Mouse (Mus musculus) testis, adult 2 months (tissue): ENCODE measurements around the gene Pou2f2. TPM values are rescaled to one million over a fixed set of nuclear protein-coding genes. Genes with fewer than 3 reads are reported as not detected.

Experiments used
- H3K27ac ChIP-seq: fragments of 200-500 bp; 2 replicates; pipeline ENCODE4 v1.5.1; 2012; ENCODE audit warnings: low read depth, low read length; ENCODE audit not compliant: control insufficient read depth, insufficient read depth
- H3K27me3 ChIP-seq: fragments of 200-500 bp; 2 replicates; pipeline ENCODE4 v1.6.1; 2012; ENCODE audit warnings: mild to moderate bottlenecking, low read length, moderate library complexity; ENCODE audit not compliant: control insufficient read depth, insufficient read depth
- H3K36me3 ChIP-seq: fragments of 200-500 bp; 2 replicates; pipeline ENCODE4 v1.6.1; 2012; ENCODE audit warnings: mild to moderate bottlenecking, low read length; ENCODE audit not compliant: control insufficient read depth, insufficient read depth
- H3K4me1 ChIP-seq: fragments of 200-500 bp; 2 replicates; pipeline ENCODE4 v1.6.1; 2012; ENCODE audit warnings: low read length; ENCODE audit not compliant: control insufficient read depth, insufficient read depth
- H3K4me3 ChIP-seq: fragments of 200-500 bp; 2 replicates; pipeline ENCODE4 v1.5.1; 2012; ENCODE audit warnings: low read depth, mild to moderate bottlenecking, low read length, moderate library complexity, mixed read lengths; ENCODE audit not compliant: control insufficient read depth
- CTCF ChIP-seq: fragments of 200-500 bp; IDR thresholded peaks from 2 replicates; pipeline ENCODE4 v1.5.1; 2012; ENCODE audit warnings: low read depth, mild to moderate bottlenecking, inconsistent platforms, low read length, moderate library complexity; ENCODE audit not compliant: control insufficient read depth, insufficient read depth, insufficient replicate concordance
- POLR2A ChIP-seq: fragments of 200-500 bp; IDR thresholded peaks from 2 replicates; pipeline ENCODE4 v1.6.1; 2012; ENCODE audit warnings: low read depth, mild to moderate bottlenecking, inconsistent platforms, low read length, moderate library complexity; ENCODE audit not compliant: control insufficient read depth
- polyA plus RNA-seq: library from polyadenylated mRNA; depleted of rRNA; stranded (reverse); fragments of >200 nt; gene quantifications from 2 replicates; pipeline ENCODE4 v1.2.3, GENCODE M21; 2012

Pou2f2 gene
- polyA plus RNA-seq, 1 experiment: 8.3 TPM

GRCm38 (mm10) chr7:25127971-25128370, 51.6 kb downstream of the Pou2f2 start:
- Histone ChIP-seq H3K27me3 (no peaks in the 10 kb centered on the region), H3K27ac (no peak overlapping the region), H3K4me1 (peaks cover 9% of the 10 kb centered on the region), H3K36me3 (no peaks in the 10 kb centered on the region), H3K4me3 (no peak overlapping the region)
- no peak for TF ChIP-seq POLR2A
- no peak for TF ChIP-seq CTCF

DNA sequence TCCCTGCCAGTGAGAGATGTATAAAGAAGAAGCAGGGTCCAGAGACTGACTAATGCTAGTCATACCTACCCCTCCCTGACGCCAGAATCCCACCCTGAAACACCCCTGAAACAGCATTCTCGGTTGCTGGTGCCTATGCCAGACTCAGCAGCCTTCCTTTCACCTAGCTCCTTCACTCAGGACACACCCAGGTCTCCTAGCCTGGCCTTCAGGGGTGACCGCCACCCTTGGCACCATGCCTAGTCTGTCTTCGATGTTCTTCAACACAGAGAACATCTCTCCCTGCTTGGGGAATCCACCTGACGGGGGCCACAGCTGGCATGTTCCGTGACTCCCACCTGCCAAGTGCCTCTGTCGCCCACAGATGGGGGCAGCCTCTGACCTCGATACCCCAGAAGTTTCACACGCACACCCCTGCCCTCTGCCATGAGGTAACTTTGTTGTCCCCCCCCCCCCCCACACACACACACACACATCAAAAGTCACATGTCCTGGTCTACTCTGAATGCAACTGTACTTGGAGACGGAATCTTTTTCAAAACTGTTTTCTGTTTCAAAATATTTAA, 53.7 kb downstream of the Pou2f2 start:
- TF ChIP-seq POLR2A (no peak), CTCF (no peak)
- Histone ChIP-seq H3K4me3 (no peak overlapping the region), H3K4me1 (no peaks in the 10 kb centered on the region), H3K27me3 (no peaks in the 10 kb centered on the region), H3K36me3 (no peaks in the 10 kb centered on the region), H3K27ac (no peak overlapping the region)

DNA sequence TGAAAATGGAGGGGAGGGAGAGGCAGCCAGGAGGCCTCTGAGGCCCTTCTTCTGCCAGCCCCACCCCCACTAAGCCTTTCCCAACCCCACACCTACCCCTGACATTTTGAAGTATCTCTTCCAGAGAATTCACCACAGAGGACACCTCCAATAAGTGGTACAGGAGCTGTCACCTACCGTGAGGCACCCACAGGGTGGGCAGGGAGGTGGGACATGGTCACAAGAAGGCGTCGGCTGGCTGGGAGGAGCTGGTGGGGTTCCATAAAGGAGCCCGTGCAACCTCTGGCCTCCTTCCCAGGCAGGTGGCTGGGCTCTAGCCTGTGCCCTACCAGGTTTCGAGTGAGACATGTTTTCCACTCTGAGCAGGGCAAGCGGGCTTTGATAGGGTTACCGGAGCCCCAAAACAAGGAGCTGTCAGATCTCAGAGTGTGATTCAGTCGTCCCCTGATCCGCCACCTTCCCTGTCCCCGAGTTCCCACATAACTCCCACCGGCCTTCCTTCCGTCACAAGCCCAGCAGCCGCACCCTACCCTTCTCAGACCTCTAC, 58.2 kb downstream of the Pou2f2 start:
- H3K4me1 ChIP-seq: peaks cover 4% of the 10 kb centered on the region
- H3K36me3 ChIP-seq: no peaks in the 10 kb centered on the region
- no peak for TF ChIP-seq CTCF
- no peak overlapping the region for H3K4me3 ChIP-seq
- no peaks in the 10 kb centered on the region for H3K27me3 ChIP-seq
- H3K27ac ChIP-seq: no peak overlapping the region

DNA sequence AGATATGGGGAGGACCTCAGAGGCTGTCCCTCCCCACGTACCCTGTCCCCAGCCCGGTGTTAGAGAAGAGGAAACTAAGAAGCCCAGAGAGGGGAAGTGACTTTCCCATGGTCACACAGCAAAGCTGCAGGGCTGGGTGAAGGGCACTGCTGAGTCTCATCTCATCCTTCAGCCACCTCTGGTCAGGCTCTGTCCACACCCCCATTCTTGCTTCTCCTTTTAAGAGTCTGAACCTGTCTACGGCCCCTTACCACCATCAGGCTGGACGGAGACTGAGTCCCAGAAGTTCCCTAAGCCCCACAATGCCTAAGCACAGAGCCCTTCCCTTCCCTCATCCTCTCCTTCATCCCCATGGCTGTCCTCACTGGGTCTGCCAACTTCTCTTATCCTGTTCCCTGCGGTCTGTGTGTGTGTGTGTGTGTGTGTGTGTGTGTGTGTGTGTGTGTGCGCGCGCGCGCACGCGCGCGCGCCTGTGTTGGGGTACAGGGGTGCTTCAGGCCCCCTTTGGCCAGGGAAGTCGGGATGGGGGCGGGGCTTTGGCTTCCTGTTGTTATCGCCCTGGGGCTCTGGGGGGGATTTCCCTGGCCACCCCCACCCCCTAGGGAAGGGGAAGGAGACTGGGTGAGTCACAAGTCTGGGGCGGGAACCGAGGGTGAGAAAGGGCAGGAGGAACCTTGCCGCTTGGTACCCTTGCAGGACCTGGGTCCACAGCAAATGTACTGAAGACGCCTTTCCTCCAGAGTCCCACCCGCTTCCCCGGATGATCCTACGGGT, 59.3 kb downstream of the Pou2f2 start:
- Histone ChIP-seq H3K27me3 (no peaks in the 10 kb centered on the region), H3K4me1 (peaks cover 4% of the 10 kb centered on the region), H3K36me3 (no peaks in the 10 kb centered on the region), H3K27ac (no peak overlapping the region), H3K4me3 (no peak overlapping the region; the same call in 1 of the 2 replicates)
- TF ChIP-seq POLR2A: no peak
- TF ChIP-seq CTCF: no peak

DNA sequence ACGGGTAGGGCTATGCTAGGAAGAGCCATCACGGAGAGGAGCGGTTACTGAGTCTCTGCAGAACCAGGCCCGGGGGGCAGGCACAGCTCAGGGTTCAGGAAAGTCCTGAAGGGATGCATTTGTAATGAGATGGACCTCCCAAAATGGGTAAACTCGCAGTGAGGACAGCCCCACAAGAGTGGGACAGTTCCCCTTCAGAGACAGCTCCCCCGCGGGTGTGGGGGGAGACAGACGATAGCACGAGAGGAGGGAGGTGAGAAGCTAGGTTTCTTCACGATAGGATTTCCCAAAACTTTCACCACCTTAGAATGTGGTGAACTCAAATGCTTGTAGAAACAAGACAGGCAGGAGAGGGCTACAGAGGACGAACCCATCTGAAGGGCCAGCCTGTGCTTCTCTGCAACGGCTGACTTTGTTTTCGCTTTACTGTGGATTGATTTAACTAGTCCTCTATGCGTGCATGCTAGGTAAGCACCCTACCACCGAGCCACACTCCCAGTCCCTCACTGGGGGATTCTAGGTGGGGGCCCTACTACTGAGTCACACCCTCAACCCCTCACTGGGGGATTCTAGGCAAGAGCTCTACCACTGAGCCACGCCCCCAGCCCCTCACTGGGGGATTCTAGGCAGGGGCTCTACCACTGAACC, 66.4 kb downstream of the Pou2f2 start:
- Histone ChIP-seq H3K27ac (no peak overlapping the region), H3K4me3 (no peak overlapping the region), H3K36me3 (no peaks in the 10 kb centered on the region), H3K4me1 (peaks cover 14% of the 10 kb centered on the region), H3K27me3 (no peaks in the 10 kb centered on the region)
- no peak for TF ChIP-seq POLR2A
- no peak for TF ChIP-seq CTCF

DNA sequence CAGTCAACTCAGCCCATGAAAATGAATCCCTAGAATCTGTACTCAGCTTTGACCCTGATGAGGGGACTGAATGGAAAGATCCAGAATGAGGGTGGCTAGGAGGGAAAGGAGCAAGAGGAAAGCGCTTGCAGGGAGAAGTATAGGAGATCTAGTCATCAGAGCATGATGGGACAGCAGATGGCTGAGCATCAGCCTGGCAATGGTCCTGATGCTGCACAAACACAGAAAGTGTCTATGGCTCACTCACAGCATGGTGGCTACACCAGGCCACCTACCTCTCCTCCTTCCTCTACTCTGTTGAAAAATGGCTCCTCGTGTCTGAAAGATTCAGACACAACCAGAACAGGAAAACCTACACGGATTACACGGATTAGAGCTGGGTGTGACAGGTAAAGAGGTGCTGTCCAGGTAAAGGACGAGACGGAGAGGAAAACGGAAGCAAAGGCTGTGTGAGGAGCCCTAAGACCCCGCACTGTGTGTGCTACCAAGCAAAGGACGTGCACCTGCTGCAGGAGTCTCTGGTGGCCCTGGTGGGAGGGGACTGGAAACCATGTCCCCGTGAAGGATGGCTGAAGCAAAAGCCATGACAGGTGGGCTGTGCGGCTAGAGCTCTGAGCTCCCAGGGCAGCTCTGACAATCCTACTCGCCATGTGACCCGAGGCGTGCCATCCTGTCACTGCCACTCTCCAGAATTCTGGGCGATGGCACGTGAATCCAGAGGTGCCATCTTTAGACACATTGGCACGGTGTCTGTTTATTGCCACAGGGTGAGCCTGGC, 67.2 kb downstream of the Pou2f2 start:
- H3K27me3 ChIP-seq: no peaks in the 10 kb centered on the region
- H3K4me3 ChIP-seq: no peak overlapping the region
- no peak for TF ChIP-seq CTCF
- TF ChIP-seq POLR2A: no peak
- no peak overlapping the region for H3K27ac ChIP-seq
- H3K4me1 ChIP-seq: peaks cover 14% of the 10 kb centered on the region
- H3K36me3 ChIP-seq: no peaks in the 10 kb centered on the region

DNA sequence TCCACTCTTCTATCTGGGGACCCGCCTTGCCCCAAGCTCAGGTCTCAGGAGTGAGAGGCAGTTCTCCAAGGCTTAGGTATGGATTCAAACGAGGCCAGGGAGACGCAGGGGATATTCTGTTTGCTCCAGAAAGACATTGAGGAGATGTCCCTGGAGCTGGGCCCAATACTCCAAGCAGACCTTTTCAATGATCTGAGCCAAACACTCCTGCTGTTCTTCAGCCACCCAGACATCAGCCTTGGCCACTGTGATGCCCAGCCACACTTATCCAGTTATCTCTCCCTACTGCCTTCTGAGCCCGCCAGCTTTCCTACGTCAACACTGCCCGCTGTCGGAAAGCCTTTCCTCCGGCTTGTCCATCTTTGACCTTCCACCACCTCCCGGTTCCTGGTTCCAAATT, 69.2 kb downstream of the Pou2f2 start:
- Histone ChIP-seq H3K36me3 (no peaks in the 10 kb centered on the region), H3K4me3 (no peak overlapping the region), H3K27me3 (no peaks in the 10 kb centered on the region), H3K27ac (no peak overlapping the region), H3K4me1 (peaks cover 14% of the 10 kb centered on the region)
- TF ChIP-seq CTCF (no peak), POLR2A (no peak)
